Mouse (Mus musculus): ENCODE data around the gene Ascl1. TPM values are rescaled to one million over a fixed set of nuclear protein-coding genes. Genes with fewer than 3 reads are reported as not detected.

The Ascl1 gene
- polyA plus RNA-seq, 1 experiment from 2014 or later: 3.3 TPM

DNA sequence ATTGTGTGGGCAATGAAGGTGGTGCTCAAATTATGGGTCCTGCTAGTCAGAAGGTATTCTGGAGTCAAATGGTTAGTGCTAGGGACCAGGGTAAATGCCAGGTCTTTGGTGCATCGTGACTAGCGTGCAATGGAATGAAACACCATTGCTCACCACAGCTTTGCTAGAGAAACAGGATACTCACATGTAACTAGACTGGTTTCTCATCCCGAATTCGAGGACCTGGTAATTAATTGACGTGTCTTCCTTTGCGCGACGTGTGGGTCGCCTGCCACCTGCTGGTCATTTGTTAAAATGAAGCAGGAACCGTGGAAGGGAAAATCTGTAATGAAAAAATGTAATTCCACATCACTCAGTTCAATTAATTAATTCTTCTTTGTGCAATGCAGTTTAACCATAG is 10.5 kb upstream of the Ascl1 start:
- TF ChIP-seq CTCF (IDR thresholded peaks at IDR 0.05; ENCODE audit: low read depth): peak; percentile 86
- H3K27ac ChIP-seq (ENCODE audit: low read depth): no peak overlapping the region
- peaks cover 42% of the 10 kb centered on the region for H3K27me3 ChIP-seq (ENCODE audit: insufficient read depth, low read length)
- H3K9me3 ChIP-seq (ENCODE audit: low read depth, low read length): no peaks in the 10 kb centered on the region
- H3K4me2 ChIP-seq: no peak overlapping the region
- DNase-seq (peak; percentile 76), ATAC-seq (ENCODE audit: insufficient read depth) (no peak)
- H3K4me3 ChIP-seq (ENCODE audit: low read depth, low read length): no peak overlapping the region
- H3K4me1 ChIP-seq (ENCODE audit: insufficient read depth): no peaks in the 10 kb centered on the region
- H3K9ac ChIP-seq: no peak overlapping the region
- H3K36me3 ChIP-seq (ENCODE audit: insufficient read depth): no peaks in the 10 kb centered on the region
- WGBS: under 1% methylated on average over 10 of the region's 10 CpGs

DNA sequence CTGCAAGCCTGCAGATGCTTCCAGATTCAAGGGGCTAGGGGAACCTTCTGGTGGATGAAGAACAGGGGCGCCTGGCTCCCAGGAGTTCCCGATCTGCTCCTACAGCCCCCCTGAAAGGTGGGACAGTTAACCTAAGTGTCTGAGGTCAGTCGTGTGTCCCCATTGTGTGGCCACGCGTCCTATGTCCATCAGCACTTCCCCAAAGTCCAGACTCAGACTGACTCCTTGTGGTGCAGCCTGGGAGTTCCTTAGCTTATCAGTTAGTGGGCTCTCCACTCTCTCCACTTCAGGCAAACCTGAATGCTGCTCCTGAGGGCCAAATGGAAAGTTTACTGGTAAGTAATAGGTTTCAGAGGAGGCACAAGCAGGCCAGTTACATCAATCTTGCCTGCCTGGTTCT is 8.8 kb upstream of the Ascl1 start:
- no peaks in the 10 kb centered on the region for H3K36me3 ChIP-seq (ENCODE audit: insufficient read depth)

GRCm38 (mm10) chr10:87501659-87502042 is 8.2 kb upstream of the Ascl1 start:
- no peak for TF ChIP-seq CTCF (IDR thresholded peaks at IDR 0.05; ENCODE audit: low read depth)
- Histone ChIP-seq H3K36me3 (ENCODE audit: insufficient read depth) (no peaks in the 10 kb centered on the region), H3K4me2 (no peak overlapping the region), H3K9ac (no peak overlapping the region), H3K9me3 (ENCODE audit: low read depth, low read length) (peaks cover 3% of the 10 kb centered on the region; the same call in 1 of the 2 replicates), H3K27ac (ENCODE audit: low read depth) (no peak overlapping the region), H3K4me3 (ENCODE audit: low read depth, low read length) (no peak overlapping the region), H3K27me3 (ENCODE audit: insufficient read depth, low read length) (peaks cover 57% of the 10 kb centered on the region), H3K4me1 (ENCODE audit: insufficient read depth) (no peaks in the 10 kb centered on the region)
- 15% methylated on average over 7 of the region's 7 CpGs for WGBS
- no peak for DNase-seq
- ATAC-seq (ENCODE audit: insufficient read depth): no peak

More for the DNA sequence above, 8.8 kb upstream of the Ascl1 start:
- Histone ChIP-seq H3K4me3 (ENCODE audit: low read depth, low read length) (no peak overlapping the region), H3K4me1 (ENCODE audit: insufficient read depth) (no peaks in the 10 kb centered on the region), H3K9ac (no peak overlapping the region), H3K27me3 (ENCODE audit: insufficient read depth, low read length) (peaks cover 53% of the 10 kb centered on the region), H3K27ac (ENCODE audit: low read depth) (no peak overlapping the region), H3K9me3 (ENCODE audit: low read depth, low read length) (peaks cover 3% of the 10 kb centered on the region; the same call in 1 of the 2 replicates), H3K4me2 (no peak overlapping the region)
- peak; percentile 55 for TF ChIP-seq CTCF (IDR thresholded peaks at IDR 0.05; ENCODE audit: low read depth)
- DNase-seq (peak; percentile 21), ATAC-seq (ENCODE audit: insufficient read depth) (no peak)
- 23% methylated on average over 5 of the region's 5 CpGs for WGBS

DNA sequence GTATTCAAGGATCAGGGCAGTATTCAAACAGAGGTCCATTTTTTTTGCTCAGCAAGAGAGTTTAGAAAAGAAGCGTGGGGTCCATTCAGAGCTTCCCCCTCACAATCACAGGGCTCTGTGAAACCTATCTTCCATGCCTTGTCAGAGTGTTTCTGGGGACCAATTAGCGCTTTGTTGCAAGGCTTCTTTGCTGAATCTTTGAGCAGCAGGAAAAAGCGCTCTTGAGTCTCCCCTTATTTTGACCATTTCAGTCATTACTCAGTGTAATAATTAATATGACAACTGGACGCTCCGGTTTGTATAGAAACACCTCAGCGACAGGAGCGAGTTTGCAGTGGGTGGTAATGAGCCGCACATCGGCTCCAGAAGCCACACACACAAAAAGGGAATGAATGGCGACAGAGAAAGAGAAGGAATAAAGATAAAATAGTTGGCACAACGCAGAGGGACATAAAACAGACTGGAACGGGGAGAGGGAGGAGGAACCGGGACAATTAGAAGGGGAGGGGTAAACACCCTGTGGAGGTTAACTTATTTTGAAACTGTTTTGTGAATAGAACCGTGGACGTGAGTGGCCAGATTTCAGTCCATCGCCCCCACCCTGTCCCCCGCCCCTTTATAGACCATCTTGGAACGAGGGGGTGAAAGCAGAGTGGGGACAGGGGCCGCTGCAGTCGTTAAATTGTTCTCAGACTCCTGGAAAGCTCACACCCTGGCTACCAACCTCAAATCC is 7.6 kb upstream of the Ascl1 start:
- H3K9ac ChIP-seq: no peak overlapping the region
- no peak for TF ChIP-seq CTCF (IDR thresholded peaks at IDR 0.05; ENCODE audit: low read depth)

GRCm38 (mm10) chr10:87497056-87497455 is 3.6 kb upstream of the Ascl1 start:
- no peak for TF ChIP-seq CTCF (IDR thresholded peaks at IDR 0.05; ENCODE audit: low read depth)
- DNase-seq: no peak
- H3K36me3 ChIP-seq (ENCODE audit: insufficient read depth): no peaks in the 10 kb centered on the region
- WGBS: 74% methylated on average over 2 of the region's 2 CpGs
- ATAC-seq (ENCODE audit: insufficient read depth): no peak
- peaks cover 3% of the 10 kb centered on the region; the same call in 1 of the 2 replicates for H3K9me3 ChIP-seq (ENCODE audit: low read depth, low read length)
- no peak overlapping the region for H3K9ac ChIP-seq
- no peak overlapping the region for H3K4me3 ChIP-seq (ENCODE audit: low read depth, low read length)
- H3K27me3 ChIP-seq (ENCODE audit: insufficient read depth, low read length): peaks cover 84% of the 10 kb centered on the region
- no peak overlapping the region for H3K27ac ChIP-seq (ENCODE audit: low read depth)
- H3K4me1 ChIP-seq (ENCODE audit: insufficient read depth): no peaks in the 10 kb centered on the region
- H3K4me2 ChIP-seq: no peak overlapping the region

More for the DNA sequence above, 7.6 kb upstream of the Ascl1 start:
- no peak overlapping the region for H3K4me3 ChIP-seq (ENCODE audit: low read depth, low read length)
- H3K36me3 ChIP-seq (ENCODE audit: insufficient read depth): no peaks in the 10 kb centered on the region
- H3K27ac ChIP-seq (ENCODE audit: low read depth): no peak overlapping the region
- no peak for DNase-seq
- H3K4me1 ChIP-seq (ENCODE audit: insufficient read depth): no peaks in the 10 kb centered on the region
- peaks cover 59% of the 10 kb centered on the region for H3K27me3 ChIP-seq (ENCODE audit: insufficient read depth, low read length)
- ATAC-seq (ENCODE audit: insufficient read depth): no peak
- no peak overlapping the region for H3K4me2 ChIP-seq
- WGBS: 15% methylated on average over 20 of the region's 20 CpGs
- H3K9me3 ChIP-seq (ENCODE audit: low read depth, low read length): peaks cover 3% of the 10 kb centered on the region; the same call in 1 of the 2 replicates

GRCm38 (mm10) chr10:87494596-87494995 is 1.1 kb upstream of the Ascl1 start:
- ATAC-seq (ENCODE audit: insufficient read depth): peak; percentile 26; the same call in 1 of the 2 replicates
- Histone ChIP-seq H3K36me3 (ENCODE audit: insufficient read depth) (no peaks in the 10 kb centered on the region), H3K4me1 (ENCODE audit: insufficient read depth) (no peaks in the 10 kb centered on the region), H3K27ac (ENCODE audit: low read depth) (no peak overlapping the region), H3K9me3 (ENCODE audit: low read depth, low read length) (peaks cover 3% of the 10 kb centered on the region; the same call in 1 of the 2 replicates), H3K27me3 (ENCODE audit: insufficient read depth, low read length) (peaks cover 83% of the 10 kb centered on the region), H3K4me3 (ENCODE audit: low read depth, low read length) (peak overlapping the region; percentile 24; the same call in 1 of the 2 replicates), H3K9ac (no peak overlapping the region), H3K4me2 (peak overlapping the region; percentile 97)
- WGBS: under 1% methylated on average over 18 of the region's 18 CpGs
- TF ChIP-seq CTCF (IDR thresholded peaks at IDR 0.05; ENCODE audit: low read depth): no peak
- DNase-seq: peak; percentile 38

DNA sequence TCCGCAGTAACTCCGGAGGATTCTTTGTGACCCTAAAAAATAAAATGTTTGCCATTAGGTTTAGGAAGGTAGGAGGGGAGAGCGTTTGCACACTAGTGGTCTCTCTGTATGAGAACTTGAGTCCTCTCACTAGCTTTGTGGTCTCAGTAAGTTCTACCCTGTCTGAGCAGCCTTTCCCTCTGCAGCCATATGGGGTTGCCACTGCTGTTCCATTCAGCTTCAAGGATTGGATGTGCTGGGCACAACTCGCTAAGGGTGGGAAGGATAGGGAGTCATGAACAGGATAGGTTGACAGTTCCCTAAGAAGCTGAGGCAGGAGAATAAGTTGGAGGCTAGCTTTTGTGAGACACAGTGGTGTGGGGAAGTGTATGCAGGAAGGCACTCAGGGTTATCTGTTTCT is 716 bp upstream of the Ascl1 start:
- DNase-seq: no peak
- WGBS: 2% methylated on average over 4 of the region's 4 CpGs
- ATAC-seq (ENCODE audit: insufficient read depth): no peak

More for the DNA sequence above, 716 bp upstream of the Ascl1 start:
- Histone ChIP-seq H3K4me1 (ENCODE audit: insufficient read depth) (no peaks in the 10 kb centered on the region), H3K36me3 (ENCODE audit: insufficient read depth) (no peaks in the 10 kb centered on the region), H3K27me3 (ENCODE audit: insufficient read depth, low read length) (peaks cover 86% of the 10 kb centered on the region), H3K9me3 (ENCODE audit: low read depth, low read length) (peaks cover 3% of the 10 kb centered on the region; the same call in 1 of the 2 replicates), H3K27ac (ENCODE audit: low read depth) (no peak overlapping the region), H3K9ac (no peak overlapping the region), H3K4me3 (ENCODE audit: low read depth, low read length) (peak overlapping the region; percentile 54), H3K4me2 (peak overlapping the region; percentile 97)
- TF ChIP-seq CTCF (IDR thresholded peaks at IDR 0.05; ENCODE audit: low read depth): no peak
